Mouse (Mus musculus) liver, embryonic 14.5 days (tissue): Measurements from ENCODE around the gene C530025M09Rik. TPM values are rescaled to one million over a fixed set of nuclear protein-coding genes. Genes with fewer than 3 reads are reported as not detected.

Experiments
- ATAC-seq: fragments of 200-750 bp; cut with Nextera tagmentation; 2 replicates; pipeline ENCODE4 v1.8.0; 2017; ENCODE audit warnings: moderate number of reproducible peaks, mild to moderate bottlenecking, moderate library complexity; ENCODE audit not compliant: insufficient read depth
- DNase-seq, 3 experiments: peaks; one replicate each; pipeline ENCODE4 v3.0.0-alpha.2; 2012 to 2013; ENCODE audit warnings: low read depth in 3 of 3, low spot score in 3 of 3
- H3K27ac ChIP-seq: fragments of 300-500 bp; sonication (generic); 2 replicates; pipeline ENCODE4 v1.5.1; 2014; ENCODE audit warnings: moderate library complexity, mild to moderate bottlenecking, control low read depth, inconsistent platforms
- H3K27me3 ChIP-seq: fragments of 300-500 bp; sonication (generic); 2 replicates; pipeline ENCODE4 v1.6.1; 2014; ENCODE audit warnings: mild to moderate bottlenecking, low read length, moderate library complexity; ENCODE audit not compliant: control insufficient read depth, insufficient read depth
- H3K36me3 ChIP-seq: fragments of 300-500 bp; sonication (generic); replicated peaks from 2 replicates; pipeline ENCODE4 v1.6.1; 2014; ENCODE audit warnings: low read depth; ENCODE audit not compliant: control insufficient read depth, insufficient read depth
- H3K4me1 ChIP-seq, 2 experiments: fragments of 200-500 bp in 1 of 2; fragments of 300-500 bp in 1 of 2; sonication (generic) in 1 of 2; replicated peaks; 2 replicates each; pipeline ENCODE4 v1.6.1; 2012 to 2014; ENCODE audit warnings: antibody characterized with exemption in 1 of 2, inconsistent platforms in 1 of 2, low read length in 1 of 2; ENCODE audit not compliant: control insufficient read depth in 2 of 2, insufficient read depth in 2 of 2
- H3K4me2 ChIP-seq: fragments of 300-500 bp; sonication (generic); 2 replicates; pipeline ENCODE4 v1.6.1; 2014; ENCODE audit warnings: low read depth, mild to moderate bottlenecking, control low read depth, moderate library complexity
- H3K4me3 ChIP-seq, 2 experiments: fragments of 200-500 bp in 1 of 2; fragments of 300-500 bp in 1 of 2; sonication (generic) in 1 of 2; 2 replicates each; pipeline ENCODE4 v1.5.1; 2012 to 2014; ENCODE audit warnings: low read depth in 2 of 2, low read length in 2 of 2, mild to moderate bottlenecking in 2 of 2, control low read depth in 1 of 2, inconsistent platforms in 1 of 2, moderate library complexity in 1 of 2; ENCODE audit not compliant: insufficient read depth in 1 of 2
- H3K9ac ChIP-seq: fragments of 300-500 bp; sonication (generic); replicated peaks from 2 replicates; pipeline ENCODE4 v1.6.1; 2014; ENCODE audit warnings: mild to moderate bottlenecking, control low read depth, moderate library complexity
- H3K9me3 ChIP-seq: fragments of 300-500 bp; sonication (generic); 2 replicates; pipeline ENCODE4 v1.6.1; 2016; ENCODE audit warnings: low read length, mixed read lengths; ENCODE audit not compliant: control insufficient read depth
- CTCF ChIP-seq: IDR thresholded peaks from 2 replicates; pipeline ENCODE4 v1.5.1; 2016; ENCODE audit warnings: antibody characterized with exemption, low read depth, control low read depth
- EP300 ChIP-seq: IDR thresholded peaks from 2 replicates; pipeline ENCODE4 v1.6.1; 2016; ENCODE audit warnings: antibody characterized with exemption, low read depth
- WGBS: fragments of 180-500 bp; shearing (Covaris S2); extraction: QIAGEN DNeasy Blood & Tissue Kit; methylation state at CpG from one replicate; pipeline ENCODE4 v1.1.7; 2014; ENCODE audit not compliant: insufficient replicate concordance; 5-methylcytosine and 5-hydroxymethylcytosine counted together
- polyA plus RNA-seq, 2 experiments: library from polyadenylated mRNA; depleted of rRNA in 1 of 2; stranded (reverse) in 1 of 2; unstranded in 1 of 2; fragments of >200 nt; fragmentation: Nextera tagmentation in 1 of 2; extraction: Ambion mirVana in 1 of 2; gene quantifications; 2 replicates each; pipeline versions ENCODE4 v1.2.1 to v1.2.3; 2012 to 2014

The C530025M09Rik gene
- polyA plus RNA-seq, 2 experiments: not detected

DNA sequence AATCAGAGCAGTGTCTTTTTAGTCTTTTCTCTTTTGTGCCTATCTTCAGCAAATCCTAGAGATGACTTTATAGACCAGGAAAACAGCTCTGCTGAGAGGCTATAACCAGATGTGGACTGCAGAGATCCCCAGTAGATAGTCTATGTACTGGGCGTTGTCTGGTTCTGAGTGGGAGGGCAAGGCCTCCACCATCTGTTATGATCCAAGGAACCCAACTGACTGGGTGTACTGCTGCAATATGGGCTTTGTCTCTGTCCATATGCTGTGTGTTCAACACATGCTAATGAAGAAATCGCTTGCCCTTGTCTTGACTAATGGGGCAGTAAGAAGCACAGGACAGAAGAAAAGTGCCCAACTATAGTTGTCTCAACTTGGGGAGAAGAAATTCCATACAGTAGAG, 25.8 kb downstream of the C530025M09Rik start:
- Histone ChIP-seq H3K4me3 (no peak overlapping the region), H3K9me3 (no peaks in the 10 kb centered on the region), H3K9ac (no peak overlapping the region), H3K27me3 (no peaks in the 10 kb centered on the region), H3K4me1 (no peaks in the 10 kb centered on the region), H3K36me3 (no peaks in the 10 kb centered on the region), H3K4me2 (no peak overlapping the region), H3K27ac (no peak overlapping the region)
- ATAC-seq (no peak), DNase-seq (no peak)
- WGBS: 58% methylated on average over 2 of the region's 2 CpGs
- TF ChIP-seq EP300 (no peak), CTCF (no peak)

DNA sequence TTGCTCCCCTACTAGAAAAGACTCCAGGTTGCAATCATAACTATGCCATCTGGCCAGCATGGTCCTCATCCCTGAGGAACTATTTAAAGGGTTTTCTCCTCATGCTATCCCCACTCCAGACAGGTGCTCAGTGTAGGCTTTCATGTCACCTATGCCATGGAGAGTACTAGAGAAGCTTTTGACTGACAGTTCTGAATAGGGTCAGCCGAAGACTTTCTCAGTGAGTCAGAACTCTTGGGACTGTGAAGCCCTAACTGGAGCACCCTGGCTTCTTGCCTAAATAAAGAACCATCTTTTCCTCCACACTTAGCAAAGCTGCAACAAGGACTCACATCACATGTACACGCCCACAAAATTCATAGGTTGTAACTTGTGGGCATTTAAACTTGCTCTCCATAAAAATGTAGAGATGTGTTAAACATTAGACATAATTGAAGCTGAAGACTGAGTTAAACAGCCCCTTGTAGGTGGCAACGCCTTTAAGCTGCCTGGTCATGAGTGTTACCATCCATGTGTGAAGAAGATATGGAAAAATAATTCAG, 26.3 kb downstream of the C530025M09Rik start:
- no peak overlapping the region for H3K4me3 ChIP-seq
- no peaks in the 10 kb centered on the region for H3K9me3 ChIP-seq
- 42% methylated on average over 3 of the region's 3 CpGs for WGBS
- ATAC-seq: no peak
- TF ChIP-seq EP300: no peak
- no peak for TF ChIP-seq CTCF
- no peaks in the 10 kb centered on the region for H3K27me3 ChIP-seq
- no peaks in the 10 kb centered on the region for H3K4me1 ChIP-seq
- H3K4me2 ChIP-seq: no peak overlapping the region
- DNase-seq: no peak
- H3K9ac ChIP-seq: no peak overlapping the region
- H3K27ac ChIP-seq: no peak overlapping the region
- no peaks in the 10 kb centered on the region for H3K36me3 ChIP-seq

DNA sequence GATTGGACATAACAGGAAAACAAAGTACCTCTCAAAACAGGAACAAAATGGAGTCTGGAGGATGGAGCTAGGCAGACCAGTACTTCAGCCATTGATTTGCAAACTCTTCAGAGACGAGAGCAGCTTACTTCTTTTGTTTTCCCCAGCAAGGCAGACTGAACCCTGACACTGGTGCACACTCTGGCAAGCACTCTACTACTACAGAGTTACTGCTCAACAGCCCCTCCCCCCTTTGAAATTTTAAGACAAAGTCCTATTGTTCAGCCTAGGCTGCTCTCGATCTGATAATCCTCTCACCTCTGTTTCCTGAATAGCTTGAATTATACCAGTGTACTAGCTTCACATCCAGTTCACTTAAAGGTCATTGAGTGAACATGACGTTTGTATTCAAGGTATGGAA, 32.4 kb downstream of the C530025M09Rik start:
- H3K4me3 ChIP-seq: no peak overlapping the region
- ATAC-seq (no peak), DNase-seq (no peak)
- no peak for TF ChIP-seq CTCF
- TF ChIP-seq EP300: no peak
- H3K4me1 ChIP-seq: no peaks in the 10 kb centered on the region
- no peaks in the 10 kb centered on the region for H3K27me3 ChIP-seq
- no peak overlapping the region for H3K4me2 ChIP-seq
- 16% methylated on average over 3 of the region's 3 CpGs for WGBS
- H3K9me3 ChIP-seq: no peaks in the 10 kb centered on the region
- no peak overlapping the region for H3K9ac ChIP-seq
- no peak overlapping the region for H3K27ac ChIP-seq
- H3K36me3 ChIP-seq: no peaks in the 10 kb centered on the region

Other genes starting within 250 kb of the C530025M09Rik start
- 0.10 and 0.15 TPM in 2 replicates for gene Syndig1, start 2.0 kb downstream of the C530025M09Rik start, polyA plus RNA-seq (2012; rRNA removed)
- gene Syndig1, start 2.0 kb downstream of the C530025M09Rik start, polyA plus RNA-seq (2014; fragmentation: Nextera tagmentation; extraction: Ambion mirVana): 0.11 and 0.63 TPM in 2 replicates